Mouse (Mus musculus) lung, adult 2 months (tissue): Measurements from ENCODE around the gene Dock9.

Experiments
- CTCF ChIP-seq: fragments of 200-500 bp; IDR thresholded peaks from 2 replicates; pipeline ENCODE4 v1.5.1; 2011; ENCODE audit warnings: mild to moderate bottlenecking, low read length, control low read depth; ENCODE audit not compliant: insufficient read depth
- POLR2A ChIP-seq: fragments of 200-500 bp; IDR thresholded peaks from 2 replicates; pipeline ENCODE4 v1.6.1; 2011; ENCODE audit warnings: low read depth, mild to moderate bottlenecking, control low read depth, low read length, borderline replicate concordance; ENCODE audit errors: extremely low read depth

DNA sequence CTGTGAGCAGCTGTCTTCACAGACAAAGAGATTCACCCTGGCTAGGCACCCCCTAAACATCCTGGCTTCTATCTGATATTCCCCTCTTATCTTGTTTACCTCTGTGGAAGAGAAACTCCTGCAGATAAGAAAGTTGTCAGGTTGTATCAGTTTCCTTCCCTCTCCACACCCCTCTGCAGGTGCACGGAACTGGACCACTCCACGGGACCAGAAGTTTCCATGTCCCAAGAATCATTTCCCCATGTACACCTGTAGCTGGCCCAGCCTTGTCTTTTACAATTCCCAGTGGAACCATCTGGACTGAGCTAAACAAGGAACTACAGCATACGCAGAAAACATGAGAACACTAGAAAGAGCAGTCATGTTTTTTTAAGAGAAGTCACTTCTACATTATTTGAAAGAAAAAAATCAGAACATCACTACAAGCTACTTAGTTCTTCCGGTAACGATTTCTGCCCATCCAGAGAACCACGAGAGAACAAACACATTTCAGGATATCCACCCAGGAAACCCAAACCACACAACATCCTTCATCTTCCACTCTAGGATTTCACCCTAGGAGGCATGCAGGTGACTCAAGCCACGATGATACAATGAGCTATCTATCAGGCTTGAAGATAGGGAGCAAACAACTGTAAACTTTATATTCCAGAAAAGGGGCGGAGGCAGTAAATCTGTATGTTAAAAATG is 101.1 kb downstream of the Dock9 start:
- TF ChIP-seq CTCF (no peak), POLR2A (no peak)
